Mouse (Mus musculus) kidney, adult 18-20 months (tissue): ENCODE results near the gene Gk2.

Experiments used
- DNase-seq: peaks from one replicate; pipeline ENCODE4 v3.0.0; 2021

Gene Gk2

DNA sequence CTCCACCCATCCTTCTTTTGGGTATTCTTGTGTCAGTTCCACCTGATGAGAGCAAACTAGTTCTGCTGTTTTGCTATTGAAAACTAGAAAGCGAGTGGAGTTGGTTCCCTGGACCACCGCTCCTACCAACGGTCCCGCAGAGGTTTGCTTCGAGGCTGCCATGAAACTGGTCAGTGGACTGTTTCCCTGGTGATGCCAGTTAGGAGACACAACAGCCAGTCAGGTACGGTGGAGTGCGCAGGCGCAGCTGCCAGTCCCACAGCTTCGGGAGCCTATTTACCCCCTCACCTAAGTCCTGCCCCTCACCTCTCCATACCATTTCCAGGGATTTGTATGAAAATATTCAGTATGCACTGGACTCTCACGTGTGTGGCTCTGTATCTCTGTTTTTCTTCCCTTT, at the start of gene Gk2:
Gene Gk2, minus strand, starts transcription at position 206 of the 400 bp plus-strand sequence.
- DNase-seq: no peak

DNA sequence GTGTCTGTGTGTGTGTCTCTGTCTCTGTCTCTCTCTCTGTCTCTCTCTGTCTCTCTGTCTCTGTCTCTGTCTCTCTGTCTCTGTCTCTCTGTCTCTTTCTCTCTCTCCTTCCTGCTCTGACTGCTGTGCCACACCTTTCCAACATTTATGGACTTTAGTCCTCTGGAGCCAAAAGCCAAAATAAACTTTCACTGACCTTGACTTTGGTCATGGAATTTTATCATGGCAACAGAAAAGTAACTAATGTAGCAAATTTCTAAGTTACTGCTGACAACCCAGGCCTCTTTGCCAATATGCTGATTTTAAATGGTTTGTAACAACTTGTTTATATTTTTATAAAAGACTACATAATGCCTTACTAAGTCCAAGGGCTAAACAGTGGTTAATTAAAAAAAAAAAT, 41.2 kb upstream of the Gk2 start:
- no peak for DNase-seq

DNA sequence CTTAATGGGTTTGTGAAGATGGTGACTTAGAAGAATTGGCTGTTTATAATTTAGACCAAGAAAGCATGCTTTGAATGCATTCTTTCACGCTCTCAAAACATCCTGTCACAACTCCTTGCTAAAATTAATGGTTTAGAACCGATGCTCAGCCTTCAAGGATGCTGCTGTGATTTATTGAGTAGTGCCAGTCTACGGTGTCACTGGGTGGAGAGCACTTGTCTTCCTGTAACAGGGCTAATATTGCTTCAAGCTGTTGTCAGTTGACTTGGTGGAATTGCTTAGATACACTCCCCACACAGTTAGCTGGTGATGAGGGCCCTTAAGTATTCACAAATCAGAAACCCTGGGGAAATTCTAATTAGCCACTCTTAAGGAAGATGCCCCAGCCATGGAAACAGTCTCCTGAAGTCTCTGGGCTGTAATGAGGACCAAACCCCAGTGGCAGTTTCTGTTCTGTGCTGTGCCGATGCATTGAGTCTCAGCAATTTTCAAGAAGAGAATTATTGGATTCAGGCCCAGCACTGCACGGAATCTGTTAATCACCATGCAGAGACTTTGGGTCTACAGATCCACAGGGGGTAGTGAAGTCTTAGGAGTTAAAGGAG, 38.8 kb upstream of the Gk2 start:
- no peak for DNase-seq

DNA sequence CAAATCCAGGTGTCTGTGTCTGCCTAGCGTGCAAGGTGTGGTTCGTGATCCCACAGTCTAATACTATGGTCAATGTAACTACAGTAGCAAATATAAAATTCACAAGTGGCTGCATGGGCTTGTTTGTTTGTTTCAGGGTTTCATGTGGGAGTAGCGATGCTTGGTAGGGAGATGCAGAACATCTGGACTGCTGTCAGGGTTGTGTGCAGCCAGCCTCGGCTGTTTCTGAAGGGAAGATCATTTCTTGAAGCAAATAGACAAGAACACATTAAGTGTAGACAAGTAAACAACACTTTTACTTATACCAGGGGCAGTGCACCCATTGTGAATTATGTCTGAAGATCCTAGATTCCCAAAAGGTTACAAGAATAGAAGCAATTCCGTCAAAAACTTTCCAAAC, 36.6 kb upstream of the Gk2 start:
- no peak for DNase-seq

DNA sequence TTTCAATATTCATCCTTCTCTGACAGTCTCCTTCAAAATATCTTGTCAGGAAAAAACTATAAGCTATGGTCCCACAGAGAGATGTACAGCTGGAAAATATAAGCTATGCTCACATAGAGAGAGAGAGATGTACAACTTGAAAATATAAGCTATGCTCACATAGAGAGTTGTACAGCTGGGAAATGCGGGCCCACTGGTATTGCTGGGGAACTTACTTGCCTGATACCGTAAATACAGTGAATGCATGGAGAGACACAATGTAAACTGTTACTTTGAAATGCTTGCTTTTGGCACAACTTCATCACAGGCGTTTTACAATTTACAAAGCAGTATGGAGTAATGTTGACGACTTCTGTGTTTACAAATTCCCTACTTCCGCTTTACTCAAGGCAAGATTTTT, 29.3 kb upstream of the Gk2 start:
- DNase-seq: no peak

DNA sequence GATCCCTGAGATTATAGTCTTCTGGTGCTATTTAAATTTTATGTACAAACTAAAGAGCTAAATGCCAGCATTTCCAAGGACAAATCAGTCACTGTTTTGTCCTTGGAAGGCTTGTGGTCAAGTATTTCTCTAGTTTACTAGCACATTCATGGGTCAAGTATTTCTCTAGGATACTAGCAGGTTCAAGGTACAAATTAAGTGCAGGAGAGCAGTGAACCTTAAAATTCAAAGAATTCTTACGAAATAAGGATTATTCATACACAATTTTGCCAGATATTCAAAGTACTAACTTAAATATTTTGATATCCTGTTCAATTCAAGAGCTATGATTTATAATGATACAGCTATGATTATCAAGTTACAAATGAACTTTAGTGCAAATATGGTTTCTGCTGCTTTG, 23.2 kb upstream of the Gk2 start:
- DNase-seq: no peak

DNA sequence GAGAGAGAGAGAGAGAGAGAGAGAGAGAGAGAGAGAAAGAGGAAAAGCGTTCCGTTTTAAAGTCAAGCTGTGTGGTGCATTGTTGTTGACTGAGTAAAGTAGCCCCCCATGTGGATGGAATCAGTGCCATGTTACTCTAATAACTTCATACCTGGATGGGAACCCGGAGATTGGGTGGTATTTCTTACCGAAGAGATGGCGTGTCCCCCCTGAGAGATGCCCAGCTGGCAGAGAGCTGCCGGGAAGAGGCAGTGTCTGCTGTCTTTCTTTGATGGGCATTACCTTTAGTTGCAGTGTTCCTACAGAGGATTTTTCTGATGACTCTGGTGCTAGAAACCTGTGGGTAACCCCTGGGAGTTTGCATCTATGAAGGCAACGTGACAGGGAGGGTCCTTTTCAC, 10.4 kb upstream of the Gk2 start:
- DNase-seq: no peak

DNA sequence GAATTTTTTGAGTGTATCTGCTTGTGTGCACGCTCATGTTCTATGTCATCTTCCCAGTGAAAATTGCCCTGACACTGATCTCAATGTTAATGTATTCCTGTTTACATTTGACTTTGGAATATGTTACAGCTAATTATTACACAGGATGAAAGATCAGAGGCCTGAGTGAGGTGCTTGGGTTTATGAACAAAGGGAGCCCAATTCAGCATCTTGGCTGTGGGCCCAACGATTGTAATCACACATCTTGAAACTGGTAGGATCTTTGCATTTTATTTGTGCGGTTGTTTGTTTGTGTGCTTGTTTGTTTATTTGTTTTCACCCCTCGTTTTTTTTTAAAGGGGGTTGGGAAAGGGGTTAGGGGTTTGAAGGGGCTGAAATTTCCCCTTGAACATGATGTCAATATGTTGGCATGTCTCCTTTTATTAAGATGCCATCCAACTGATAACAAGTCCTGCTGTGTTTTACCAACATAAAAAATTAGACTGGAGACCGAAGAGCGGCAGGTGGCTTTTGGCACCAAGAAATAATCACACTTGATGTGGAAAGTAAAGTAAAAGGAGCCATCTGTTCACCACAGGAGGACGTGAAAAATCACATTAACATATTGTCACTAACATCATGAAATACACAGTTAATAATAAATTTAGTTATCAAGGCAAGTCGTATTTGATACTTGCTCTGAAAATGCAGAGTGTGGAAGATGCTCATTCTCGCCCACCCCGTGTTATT, 9.8 kb upstream of the Gk2 start:
- DNase-seq: no peak

DNA sequence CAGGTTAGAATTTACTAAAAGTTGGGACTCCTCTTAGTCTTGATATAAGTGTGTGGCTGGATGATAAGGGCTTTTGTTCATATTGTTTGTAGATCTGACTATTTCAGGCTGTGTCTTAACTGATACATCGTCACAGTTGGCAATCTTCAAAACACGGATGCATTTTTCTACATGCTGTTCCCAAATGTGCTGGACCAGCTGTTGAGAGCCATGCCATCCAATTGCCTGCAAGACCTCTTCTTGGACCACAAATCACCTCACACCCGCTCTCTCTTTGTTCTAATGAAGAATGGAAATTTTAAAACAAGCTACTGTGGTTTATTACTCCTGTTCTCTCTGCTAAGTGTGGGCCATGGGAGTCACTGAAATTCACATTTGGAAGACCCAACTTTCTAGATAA, 9.1 kb upstream of the Gk2 start:
- DNase-seq: no peak

DNA sequence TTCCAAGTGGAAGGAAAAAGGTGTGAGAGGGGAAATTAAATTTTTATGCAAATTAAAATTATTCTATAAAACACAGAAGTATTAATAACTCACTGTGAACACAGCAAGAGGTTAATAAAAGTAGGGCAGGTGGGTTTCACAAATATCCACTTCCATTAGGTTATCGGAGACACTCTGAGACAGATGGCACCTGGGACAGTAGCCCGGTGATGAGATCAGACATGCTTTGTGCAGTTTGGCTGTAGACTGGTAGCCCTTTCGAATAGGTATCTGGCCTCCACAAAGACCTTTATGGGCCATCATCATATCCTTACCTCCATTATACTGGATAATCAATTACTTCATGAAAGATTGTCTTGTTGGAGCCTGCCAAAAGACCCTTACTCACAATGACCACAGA, 6.0 kb upstream of the Gk2 start:
- no peak for DNase-seq

DNA sequence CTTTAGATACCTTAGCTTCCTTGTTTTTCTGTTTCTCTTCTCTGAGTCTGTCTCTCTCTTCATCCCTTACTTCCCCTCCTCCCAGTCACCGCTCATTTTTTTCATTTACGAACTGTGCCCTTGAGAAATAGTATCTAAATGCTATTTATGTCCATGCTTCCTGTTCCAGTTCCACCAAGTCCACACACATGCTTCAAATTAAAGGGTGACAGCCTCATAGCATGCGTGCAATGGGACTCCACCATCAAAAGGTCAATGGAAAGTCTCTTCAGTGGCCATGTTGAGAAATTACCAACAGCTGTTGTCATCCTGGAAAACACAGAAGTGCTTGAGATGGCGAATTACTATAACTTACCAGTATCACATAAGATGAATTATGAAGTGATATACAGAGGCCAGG, 5.4 kb downstream of the Gk2 start:
- DNase-seq: no peak

DNA sequence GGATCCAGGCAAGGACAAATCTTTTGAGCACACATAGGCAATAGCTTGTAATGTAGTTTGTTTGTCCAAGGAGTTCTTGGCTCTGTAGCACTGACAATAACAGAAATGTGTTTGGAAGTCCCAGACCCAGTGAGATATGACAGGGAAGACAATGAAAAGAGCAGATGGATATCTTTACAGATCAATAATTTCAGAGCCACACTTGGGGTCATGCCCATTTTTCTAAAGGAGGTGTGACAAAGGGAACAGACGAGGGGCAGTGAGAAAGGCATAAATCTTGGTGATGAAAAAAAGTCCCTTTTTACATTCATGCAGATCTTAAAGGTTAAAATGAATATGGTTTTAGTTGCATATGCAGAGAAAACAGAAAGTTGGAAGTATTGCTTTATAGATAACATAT, 12.6 kb downstream of the Gk2 start:
- no peak for DNase-seq

DNA sequence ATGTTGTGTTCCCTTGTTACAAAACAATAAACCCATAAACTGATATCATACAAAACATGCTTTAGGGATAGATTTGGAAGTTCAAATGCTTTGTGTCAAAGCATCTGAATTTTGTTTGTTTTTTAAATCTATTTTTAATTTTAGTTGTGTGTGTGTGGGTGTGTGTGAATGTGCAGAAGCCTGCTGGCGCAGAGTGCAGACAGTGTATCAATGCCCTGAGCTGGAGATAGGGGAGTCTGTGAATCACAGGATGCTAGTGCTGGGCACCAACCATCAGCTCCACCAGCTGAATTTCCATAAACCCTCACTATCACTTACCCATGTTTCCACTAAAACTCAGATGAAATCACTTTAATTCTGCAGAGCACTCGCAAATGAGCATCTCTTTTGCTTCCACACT, 24.3 kb downstream of the Gk2 start:
- no peak for DNase-seq

DNA sequence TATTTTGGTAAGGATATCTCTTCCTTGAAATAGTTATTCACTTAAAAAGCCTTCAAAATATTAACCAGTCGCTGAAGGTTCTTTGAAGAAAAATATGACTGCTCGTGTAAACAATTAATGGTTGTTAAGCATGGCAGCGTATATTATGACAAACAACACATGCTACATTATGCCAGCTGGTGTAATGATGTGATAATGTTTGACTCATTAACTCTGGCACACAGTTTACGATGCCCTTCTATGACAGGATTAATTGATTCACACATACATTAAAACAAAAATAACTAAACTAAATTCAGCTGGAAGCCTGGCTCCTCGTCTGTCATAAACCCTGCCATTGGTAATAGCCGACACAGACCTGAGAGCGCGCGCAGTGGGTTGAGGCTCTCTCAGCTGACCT, 26.8 kb downstream of the Gk2 start:
- DNase-seq: no peak

DNA sequence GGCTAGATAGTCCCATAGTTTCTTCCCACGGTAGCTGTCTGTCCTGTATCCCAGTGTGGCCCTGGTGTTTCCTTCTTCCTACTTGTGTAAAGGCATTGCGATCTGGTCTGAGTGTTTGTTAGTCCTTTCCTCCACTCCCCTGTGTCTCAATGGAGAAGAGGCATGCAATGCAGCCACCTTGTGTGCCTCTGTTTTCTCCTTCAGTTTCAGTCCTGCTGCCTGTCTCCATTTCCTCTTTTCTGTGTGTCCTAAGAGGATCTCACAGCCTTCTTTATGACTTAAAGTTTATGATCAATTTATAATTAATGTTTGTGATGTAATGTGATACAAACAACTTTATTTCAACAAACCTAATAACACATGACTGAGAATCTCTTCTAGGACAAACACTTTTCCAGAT, 35.2 kb downstream of the Gk2 start:
- no peak for DNase-seq

DNA sequence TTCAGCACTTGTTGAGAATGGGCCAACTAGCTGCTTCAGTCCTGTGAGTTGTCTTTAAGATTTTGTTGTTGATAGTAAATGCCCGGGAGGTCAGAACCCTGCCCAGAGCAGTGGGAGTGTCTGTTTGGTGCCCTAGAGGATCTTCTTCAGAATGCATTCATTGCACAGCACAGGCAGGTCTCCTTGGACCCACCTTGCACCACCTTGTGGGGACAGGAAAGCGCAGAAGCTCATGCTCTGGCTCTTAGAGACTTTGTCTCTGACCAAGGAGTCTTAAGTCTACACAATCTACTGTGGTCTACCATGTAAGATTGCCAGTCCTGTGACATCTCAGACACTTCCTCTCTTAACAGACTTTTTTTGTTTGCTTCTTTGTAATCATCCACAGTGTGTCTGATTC, 39.6 kb downstream of the Gk2 start:
- no peak for DNase-seq

DNA sequence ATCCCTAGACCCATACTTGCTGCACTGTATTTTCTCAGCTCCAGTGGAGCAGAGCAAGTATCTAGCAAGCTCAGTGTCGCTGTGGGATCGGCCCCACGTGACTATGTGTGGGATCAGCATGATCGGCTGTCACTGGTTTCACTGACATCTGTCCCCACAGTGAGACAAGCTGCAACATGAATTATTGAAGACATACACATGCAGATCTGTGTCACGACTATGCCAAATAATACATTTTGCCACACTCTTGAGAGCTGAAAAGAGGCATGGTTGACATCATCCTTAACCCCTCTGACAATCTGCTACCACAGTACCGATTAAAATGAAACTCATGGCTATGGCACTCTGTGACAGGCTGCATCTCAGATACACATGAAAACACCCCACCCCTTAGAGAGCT, 41.0 kb downstream of the Gk2 start:
- DNase-seq: no peak

DNA sequence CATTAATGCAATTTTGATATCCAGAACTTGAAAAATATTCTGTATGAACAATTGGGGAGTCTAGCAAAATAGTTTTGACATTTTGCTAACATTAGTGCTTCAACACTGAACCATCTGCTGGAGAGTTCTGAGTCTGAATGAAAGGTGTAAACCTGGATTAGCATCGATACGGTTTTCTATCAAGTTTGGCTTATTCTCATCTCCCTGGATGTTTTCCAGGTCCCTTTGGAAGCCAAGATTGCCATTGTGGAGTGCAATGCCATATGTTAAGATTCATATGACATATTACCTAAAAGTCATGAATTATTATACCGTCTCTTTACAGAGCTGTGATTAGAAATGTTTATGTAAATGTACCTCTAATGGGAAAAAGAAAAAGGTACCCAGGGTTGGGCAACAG, 43.1 kb downstream of the Gk2 start:
- no peak for DNase-seq

DNA sequence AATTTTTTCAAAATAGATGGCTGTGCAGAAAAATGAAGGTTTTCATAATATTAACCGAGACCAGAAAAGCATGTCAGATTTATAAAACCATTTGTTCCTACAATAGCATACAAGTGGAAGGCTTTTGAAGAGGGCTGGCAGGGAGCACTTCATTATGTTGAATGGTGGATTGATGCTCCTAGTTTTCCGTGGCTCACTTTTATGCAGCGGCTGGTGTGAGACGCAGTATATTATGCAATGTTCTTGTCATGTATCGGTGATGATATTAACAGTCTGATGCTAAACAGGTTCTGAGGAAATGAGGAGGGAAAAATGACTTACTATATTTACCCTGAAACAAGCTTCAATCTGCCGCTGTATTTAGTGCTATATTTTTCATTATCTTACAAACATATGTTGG, 46.6 kb downstream of the Gk2 start:
- no peak for DNase-seq

DNA sequence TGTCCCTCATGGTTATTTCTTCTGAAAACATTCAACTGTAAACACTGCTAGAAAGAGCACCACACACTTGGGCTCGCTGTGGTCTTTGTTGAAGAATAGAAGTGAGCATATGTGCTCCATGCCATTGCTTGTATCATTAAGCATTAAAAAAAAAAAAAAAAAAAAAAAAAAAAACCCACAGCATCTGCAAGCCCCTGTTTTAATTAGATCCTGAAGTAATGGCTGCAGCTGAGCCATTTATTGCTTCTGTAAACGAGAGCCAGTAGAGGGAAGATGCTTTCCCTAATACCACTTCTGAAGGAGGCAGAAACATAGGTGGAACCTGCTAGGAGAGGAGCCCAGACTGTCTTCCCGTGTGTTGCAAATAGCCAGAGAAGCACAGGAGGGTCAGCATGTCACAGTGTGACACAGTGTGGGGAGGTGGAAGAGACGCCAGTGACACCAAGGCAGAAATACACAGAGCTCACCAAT, 47.6 kb downstream of the Gk2 start:
- no peak for DNase-seq
